Mouse (Mus musculus) CH12.LX (cell line): ENCODE data around the gene Fbxl21.

Source experiments
- CTCF ChIP-seq, 2 experiments: IDR thresholded peaks in 1 of 2; conservative IDR thresholded peaks in 1 of 2; 2 replicates each; pipeline ENCODE4 v1.5.1; 2011 to 2012; ENCODE audit warnings: low read depth in 2 of 2, low read length in 2 of 2, improper control_type of control experiment in 1 of 2, inconsistent platforms in 1 of 2, mild to moderate bottlenecking in 1 of 2, moderate library complexity in 1 of 2
- EP300 ChIP-seq: IDR thresholded peaks from 2 replicates; pipeline ENCODE4 v1.6.1; 2011; ENCODE audit warnings: low read length, improper control_type of control experiment
- JUND ChIP-seq: conservative IDR thresholded peaks from 2 replicates; pipeline ENCODE4 v1.6.1; 2011; ENCODE audit warnings: low read depth, low read length, improper control_type of control experiment
- MAZ ChIP-seq: IDR thresholded peaks from 2 replicates; pipeline ENCODE4 v1.6.1; 2012; ENCODE audit warnings: low read depth, mild to moderate bottlenecking, inconsistent platforms, low read length, improper control_type of control experiment, moderate library complexity
- MEF2A ChIP-seq: IDR thresholded peaks from 2 replicates; pipeline ENCODE4 v1.6.1; 2014; ENCODE audit warnings: low read depth, mild to moderate bottlenecking, inconsistent platforms, low read length, improper control_type of control experiment, borderline replicate concordance
- MYC ChIP-seq: IDR thresholded peaks from 2 replicates; pipeline ENCODE4 v1.6.1; 2011; ENCODE audit warnings: low read depth, mild to moderate bottlenecking, improper control_type of control experiment, low read length
- POLR2A ChIP-seq: IDR thresholded peaks from 2 replicates; pipeline ENCODE4 v1.6.1; 2011; ENCODE audit warnings: low read depth, mild to moderate bottlenecking, improper control_type of control experiment, low read length
- RCOR1 ChIP-seq: conservative IDR thresholded peaks from 2 replicates; pipeline ENCODE4 v1.6.1; 2012; ENCODE audit warnings: low read depth, mild to moderate bottlenecking, inconsistent platforms, low read length, improper control_type of control experiment
- SMC3 ChIP-seq: IDR thresholded peaks from 2 replicates; pipeline ENCODE4 v1.6.1; 2011; ENCODE audit warnings: low read depth, low read length, improper control_type of control experiment
- USF1 ChIP-seq: IDR thresholded peaks from 2 replicates; pipeline ENCODE4 v1.6.1; 2014; ENCODE audit warnings: low read depth, mild to moderate bottlenecking, inconsistent platforms, low read length, improper control_type of control experiment
- ZC3H11A ChIP-seq: IDR thresholded peaks from 2 replicates; pipeline ENCODE4 v1.6.1; 2012; ENCODE audit warnings: low read depth, mild to moderate bottlenecking, inconsistent platforms, low read length, improper control_type of control experiment
- ZNF384 ChIP-seq: IDR thresholded peaks from 2 replicates; pipeline ENCODE4 v1.6.1; 2012; ENCODE audit warnings: low read depth, low read length, improper control_type of control experiment, inconsistent platforms

DNA sequence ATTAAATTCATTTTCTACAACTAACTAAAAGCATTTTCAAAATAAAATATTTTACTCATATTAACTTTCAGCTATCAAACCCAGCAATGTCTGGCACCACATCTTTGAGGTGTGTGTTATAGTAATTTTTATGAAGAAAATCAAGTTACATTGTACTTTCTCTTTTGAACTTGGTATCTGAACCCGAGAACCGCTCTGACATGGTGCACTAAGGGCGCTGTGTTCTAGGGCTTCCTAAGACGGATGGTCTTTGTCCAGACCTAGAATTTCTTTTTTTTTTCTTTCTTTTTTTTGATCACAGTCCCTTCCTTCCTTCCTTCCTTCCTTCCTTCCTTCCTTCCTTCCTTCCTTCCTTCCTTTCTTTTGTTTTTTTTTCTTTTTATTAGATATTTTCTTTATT, 17.6 kb downstream of the Fbxl21 start:
- TF ChIP-seq CTCF (conservative IDR thresholded peaks at IDR 0.05 in 1 of 2, IDR thresholded peaks at IDR 0.05 in 1 of 2; ENCODE audit: low read depth in 2 of 2, low read length in 2 of 2) = no peak
- no peak for TF ChIP-seq JUND
- TF ChIP-seq MAZ = no peak
- no peak for TF ChIP-seq POLR2A
- TF ChIP-seq EP300 = no peak
- TF ChIP-seq ZNF384 = no peak
- TF ChIP-seq SMC3 = no peak
- no peak for TF ChIP-seq MYC
- no peak for TF ChIP-seq RCOR1
- no peak for TF ChIP-seq MEF2A
- no peak for TF ChIP-seq USF1
- no peak for TF ChIP-seq ZC3H11A
